Mouse (Mus musculus): ENCODE measurements around the gene Efcab2.

The Efcab2 gene

DNA sequence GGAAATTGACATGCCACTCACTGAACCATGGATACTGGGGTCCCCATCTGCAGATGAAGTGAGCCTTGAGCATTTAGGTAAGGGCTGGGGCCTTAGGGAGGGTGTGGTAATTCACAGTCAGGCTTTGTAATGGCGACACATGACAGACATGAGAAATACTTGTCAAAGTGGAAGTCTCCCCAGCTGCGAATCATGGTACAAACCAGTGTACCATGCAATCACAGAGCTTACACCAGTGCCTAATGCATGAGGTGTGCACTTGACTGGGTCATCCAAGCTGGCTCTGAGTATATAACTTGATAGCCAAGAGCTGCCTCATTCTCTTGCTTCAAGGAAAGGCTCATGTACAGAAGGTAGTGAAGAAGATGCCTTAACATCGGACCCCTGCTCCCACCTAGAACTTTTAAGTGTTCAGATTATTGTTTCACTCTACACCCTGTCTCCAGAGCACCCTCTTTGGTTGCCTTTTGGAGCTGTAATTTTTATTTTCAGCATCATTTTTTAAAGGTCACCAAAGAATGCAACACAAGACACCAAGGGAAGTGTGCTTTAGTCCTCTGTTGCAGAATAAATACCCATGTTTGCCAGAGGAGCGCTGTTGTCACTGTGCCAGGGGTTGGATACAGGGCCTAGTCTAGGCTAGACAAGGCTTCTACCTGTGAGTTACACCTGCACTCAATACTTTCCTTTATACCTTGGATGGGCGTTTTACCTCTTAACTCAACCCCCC, 79.4 kb downstream of the Efcab2 start:
- no peak for DNase-seq (ENCODE audit: low spot score in 2 of 2)

- DNase-seq (ENCODE audit: low spot score in 2 of 2) = no peak
These were observed 80.0 kb downstream of the Efcab2 start for GRCm38 (mm10) chr1:178485868-178486220.

DNA sequence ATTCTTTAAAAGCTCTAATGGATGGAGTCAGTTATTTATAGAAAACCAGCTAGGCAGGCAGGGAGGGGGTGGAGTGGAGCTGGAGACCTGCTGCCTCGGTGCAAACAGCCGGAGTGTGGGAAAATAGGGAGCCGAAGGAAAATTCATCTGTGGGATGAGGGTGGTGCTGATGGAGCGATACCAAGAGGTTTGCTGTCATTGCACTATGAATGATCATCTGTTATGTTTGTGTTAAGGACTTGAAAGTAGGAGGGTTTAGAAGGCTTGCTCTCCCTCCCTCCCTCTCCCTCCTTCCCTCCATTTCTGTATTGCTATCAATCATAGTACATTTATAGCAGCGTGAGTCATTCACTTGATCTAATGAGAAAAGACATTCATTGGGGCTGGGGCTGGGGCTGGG, 80.9 kb downstream of the Efcab2 start:
- no peak for DNase-seq (ENCODE audit: low spot score in 2 of 2)

DNA sequence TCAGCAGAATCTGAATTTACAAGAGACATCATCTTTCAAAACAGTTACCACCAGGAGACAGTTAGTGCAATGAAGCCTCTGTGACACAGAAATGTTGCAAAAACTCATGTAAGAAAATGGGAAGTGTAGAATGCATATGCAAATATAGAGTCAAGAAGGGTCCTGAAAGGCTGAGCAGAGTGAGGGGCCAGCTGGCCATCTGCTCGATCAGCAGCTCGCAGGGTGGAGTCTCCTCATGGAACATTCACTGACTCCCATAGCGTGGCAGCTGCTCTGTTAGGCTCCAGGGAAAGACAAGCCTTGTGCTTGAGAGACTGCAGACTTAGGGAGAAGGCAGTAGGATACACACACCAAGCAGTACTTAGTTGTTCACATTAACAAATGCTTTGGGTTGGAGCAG, 83.2 kb downstream of the Efcab2 start:
- DNase-seq (ENCODE audit: low spot score in 2 of 2) = no peak

- DNase-seq (ENCODE audit: low spot score in 2 of 2) = no peak
These were observed 85.8 kb downstream of the Efcab2 start for GRCm38 (mm10) chr1:178491733-178492132.

- DNase-seq (ENCODE audit: low spot score in 2 of 2) = no peak
These were observed 86.6 kb downstream of the Efcab2 start for GRCm38 (mm10) chr1:178492493-178492892.

- DNase-seq (ENCODE audit: low spot score in 2 of 2) = no peak
These were observed 90.3 kb downstream of the Efcab2 start for GRCm38 (mm10) chr1:178496186-178496585.

DNA sequence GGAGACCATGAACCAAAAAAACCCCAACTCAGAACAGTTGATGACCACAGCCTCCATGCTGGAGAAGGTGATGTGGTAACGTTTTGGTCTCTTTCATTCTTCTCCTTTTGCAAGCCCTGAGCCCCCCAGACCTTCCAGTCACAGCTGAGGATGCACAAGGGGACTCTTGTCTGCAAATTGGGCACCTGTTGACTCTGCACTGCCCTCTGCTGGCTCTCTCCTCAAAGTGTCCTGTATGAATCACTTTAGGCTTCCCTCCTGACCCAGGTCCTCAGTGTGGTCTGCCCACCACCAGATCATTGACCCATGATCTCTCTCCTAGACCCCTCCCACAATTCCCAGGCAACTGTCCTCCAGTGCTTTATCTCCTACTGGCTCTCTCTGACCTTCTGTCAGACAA, 91.0 kb downstream of the Efcab2 start:
- peak; percentile 27 to 71 for DNase-seq (ENCODE audit: low spot score in 2 of 2)

DNA sequence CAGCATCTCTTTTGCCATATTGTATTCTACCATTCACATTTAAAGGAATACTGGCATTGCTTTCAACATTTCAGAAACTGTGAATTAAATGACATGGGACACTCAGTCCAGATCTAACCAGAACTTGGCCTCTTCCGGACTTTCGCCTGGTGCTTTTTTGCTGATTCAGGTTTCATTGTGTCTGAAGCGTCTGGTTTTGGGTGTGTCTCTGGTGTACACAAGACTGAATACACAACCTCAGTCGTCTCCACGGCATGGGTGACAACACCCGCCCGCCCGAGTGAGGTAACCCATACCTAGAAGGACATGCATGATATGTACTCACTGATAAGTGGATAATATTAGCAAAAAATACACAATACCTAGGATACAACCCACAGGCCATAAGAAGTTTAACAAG, 101.1 kb downstream of the Efcab2 start:
- no peak for DNase-seq (ENCODE audit: low spot score in 2 of 2)

- no peak for DNase-seq (ENCODE audit: low spot score in 2 of 2)
These were observed 106.6 kb downstream of the Efcab2 start for GRCm38 (mm10) chr1:178512323-178513031.

DNA sequence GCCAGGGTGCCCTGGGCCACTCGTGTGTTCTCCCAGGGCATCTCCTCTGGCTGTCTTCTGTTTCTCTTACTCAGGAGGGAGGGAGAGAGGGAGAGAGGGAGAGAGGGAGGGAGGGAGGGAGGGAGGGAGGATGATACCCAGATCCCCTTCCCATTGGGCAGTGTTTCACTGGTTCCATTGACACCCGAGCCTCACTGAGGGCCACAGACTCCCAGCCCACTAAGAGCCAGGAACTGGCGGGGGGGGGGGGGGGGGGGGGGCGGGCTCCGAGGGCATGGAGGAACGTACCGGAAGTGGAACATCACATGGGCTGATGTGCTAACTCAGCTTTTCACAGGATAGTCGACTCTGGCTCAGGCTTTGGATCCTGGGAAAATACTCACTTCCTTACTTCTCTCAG, 108.1 kb downstream of the Efcab2 start:
- no peak for DNase-seq (ENCODE audit: low spot score in 2 of 2)

- DNase-seq (ENCODE audit: low spot score in 2 of 2) = no peak
These were observed 110.0 kb downstream of the Efcab2 start for GRCm38 (mm10) chr1:178515839-178516238.

DNA sequence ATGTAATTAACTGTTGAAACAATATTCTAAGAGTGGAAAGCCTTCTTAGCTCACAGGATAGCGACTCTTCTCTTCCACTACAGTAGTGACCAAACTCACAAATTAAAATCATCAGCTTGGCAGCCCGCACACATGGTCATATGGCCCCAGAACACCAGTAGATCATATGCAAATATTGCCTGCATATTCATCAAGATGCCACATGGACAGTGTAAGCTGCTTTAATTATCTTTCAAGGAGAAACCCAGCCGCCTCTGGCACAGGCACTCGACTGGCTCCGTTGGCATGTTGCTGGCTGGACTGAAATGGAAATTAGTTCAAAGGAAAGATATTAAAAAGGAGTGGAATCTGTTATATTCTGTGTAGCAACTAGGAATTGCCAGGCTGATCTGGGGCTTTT, 116.5 kb downstream of the Efcab2 start:
- no peak for DNase-seq (ENCODE audit: low spot score in 2 of 2)

DNA sequence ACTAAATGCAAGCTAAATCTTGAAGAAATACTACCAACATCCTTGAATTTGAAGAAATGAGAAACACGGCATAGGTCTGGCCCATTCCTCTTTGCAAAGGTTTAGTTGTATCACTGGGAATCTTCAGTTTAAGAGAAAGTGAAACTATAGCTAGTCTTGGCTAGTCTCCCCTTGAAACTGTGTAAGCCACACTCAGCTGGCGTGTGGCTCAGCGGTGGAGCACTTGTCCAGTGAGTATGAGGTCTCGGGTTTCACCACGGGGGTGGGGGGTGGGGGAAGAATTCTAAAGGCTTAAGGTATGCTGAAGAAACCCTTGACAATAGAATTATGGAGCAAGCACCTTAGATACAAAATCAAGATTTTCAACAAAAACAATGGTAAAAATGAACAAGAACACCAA, 117.3 kb downstream of the Efcab2 start:
- no peak for DNase-seq (ENCODE audit: low spot score in 2 of 2)

DNA sequence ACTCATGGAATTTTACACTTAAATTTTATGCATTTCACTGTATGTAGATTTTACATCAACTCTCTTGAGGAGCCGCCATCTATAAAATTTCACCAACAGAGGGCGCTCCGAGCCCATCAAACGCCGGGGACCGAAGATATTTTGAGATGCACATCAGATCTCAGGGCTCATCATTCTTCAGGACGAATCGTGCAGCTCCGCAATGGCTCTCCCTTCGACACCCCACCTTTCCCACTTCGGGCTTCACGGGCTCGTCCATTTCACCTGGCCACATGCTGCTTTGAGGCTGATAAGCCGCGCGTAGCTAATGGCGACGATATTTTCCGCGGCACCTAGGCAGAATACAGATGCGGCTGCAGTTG, 121.3 kb downstream of the Efcab2 start:
- peak; percentile 49 to 70 for DNase-seq (ENCODE audit: low spot score in 2 of 2)

GRCm38 (mm10) chr1:178527547-178528361, 121.9 kb downstream of the Efcab2 start:
- peak; percentile 5 to 28 for DNase-seq (ENCODE audit: low spot score in 2 of 2)

GRCm38 (mm10) chr1:178528431-178529351, 122.8 kb downstream of the Efcab2 start, which contains the start of gene Kif26b:
Gene Kif26b, plus strand, starts transcription at chr1:178529125.
- DNase-seq (ENCODE audit: low spot score in 2 of 2) = peak; percentile 6 to 23

DNA sequence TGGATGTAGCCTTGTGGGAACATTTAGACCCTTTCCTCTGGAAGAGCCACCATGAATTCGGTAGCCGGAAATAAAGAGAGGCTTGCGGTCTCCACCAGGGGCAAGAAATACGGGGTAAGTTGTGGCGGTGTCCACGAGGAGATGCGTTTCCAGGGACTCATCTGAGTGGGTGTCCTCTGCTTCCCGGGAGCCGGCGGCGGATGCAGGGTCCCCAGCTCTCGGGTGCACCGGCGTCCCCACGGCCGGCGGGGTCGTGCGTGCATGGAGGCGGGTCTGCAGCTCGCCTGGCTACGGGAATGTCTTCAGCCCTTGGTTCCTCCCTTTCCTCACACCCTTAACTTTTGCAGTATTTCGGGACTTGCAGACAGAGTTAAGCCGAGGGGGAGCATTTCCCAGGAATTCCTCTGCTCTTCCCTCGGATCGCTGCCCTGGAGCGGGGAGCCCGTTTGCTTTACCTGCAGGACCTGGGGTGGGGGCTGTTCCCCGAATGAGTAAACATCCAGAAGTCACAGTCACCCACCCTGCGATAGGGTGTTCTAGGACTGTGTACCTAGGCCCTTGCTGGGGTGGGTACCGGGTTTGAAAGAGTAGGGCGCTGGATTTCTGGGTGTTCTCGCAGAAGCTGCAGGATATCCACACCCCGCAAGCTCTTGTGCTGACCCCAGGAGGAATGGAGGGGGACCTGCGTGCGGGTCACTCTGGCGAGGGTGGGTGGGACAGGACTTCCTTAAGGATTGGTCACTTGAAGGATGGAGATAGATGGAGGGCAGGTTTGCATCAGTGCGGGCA, 123.8 kb downstream of the Efcab2 start:
- no peak for DNase-seq (ENCODE audit: low spot score in 2 of 2)

DNA sequence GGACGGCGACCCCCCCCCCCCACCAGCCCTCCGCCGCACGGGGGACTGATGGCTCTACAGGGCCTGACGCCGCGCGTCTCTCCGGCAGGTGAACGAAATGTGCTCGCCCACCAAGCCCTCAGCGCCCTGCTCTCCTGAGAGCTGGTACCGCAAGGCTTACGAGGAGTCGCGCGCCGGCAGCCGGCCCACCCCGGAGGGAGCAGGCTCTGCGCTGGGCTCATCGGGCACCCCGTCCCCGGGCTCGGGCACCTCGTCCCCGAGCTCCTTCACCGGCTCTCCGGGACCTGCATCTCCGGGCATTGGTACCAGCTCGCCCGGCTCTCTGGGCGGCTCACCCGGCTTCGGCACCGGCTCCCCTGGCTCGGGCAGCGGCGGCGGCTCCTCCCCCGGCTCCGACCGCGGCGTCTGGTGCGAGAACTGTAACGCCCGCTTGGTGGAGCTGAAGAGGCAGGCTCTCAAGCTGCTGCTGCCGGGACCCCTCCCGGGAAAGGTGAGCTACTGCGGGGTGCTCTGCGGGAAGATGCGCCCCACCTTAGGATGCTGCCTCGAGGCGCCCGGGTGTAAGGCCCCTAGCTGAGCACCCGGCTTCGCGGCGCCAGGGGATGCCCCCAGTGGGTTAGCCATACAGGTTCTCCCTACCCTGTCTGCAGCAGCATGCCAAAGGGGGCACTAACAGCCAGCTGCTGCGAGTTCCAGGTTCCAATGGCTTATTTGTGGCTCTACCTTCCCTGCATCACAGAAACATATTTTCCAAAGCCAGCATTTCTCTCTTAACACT, 124.6 kb downstream of the Efcab2 start:
- peak; percentile 27 to 62 for DNase-seq (ENCODE audit: low spot score in 2 of 2)
